Mouse (Mus musculus) forebrain, embryonic 11.5 days (tissue): Measurements from ENCODE around the gene Bcl2l15. TPM values are rescaled to one million over a fixed set of nuclear protein-coding genes. Genes with fewer than 3 reads are reported as not detected.
A peak's percentile ranks its signal among the peaks of the same experiment; 100 is the strongest.
"Not testable (repeated sequence)": the region's sequence is repeated elsewhere in the genome, so short reads cannot be mapped to it uniquely, and the experiment has no call there.

ENCODE experiments used
- ATAC-seq: fragments of 200-750 bp; cut with Nextera tagmentation; replicated peaks from 2 replicates; pipeline ENCODE4 v1.8.0; 2017; ENCODE audit warnings: moderate TSS enrichment; ENCODE audit not compliant: low FRiP score
- DNase-seq: peaks from one replicate; pipeline ENCODE4 v3.0.0-alpha.2; 2017; ENCODE audit warnings: low spot score
- H3K27ac ChIP-seq: fragments of 300-500 bp; sonication (generic); 2 replicates; pipeline ENCODE4 v1.5.1; 2014; ENCODE audit warnings: low read depth, low read length
- H3K27me3 ChIP-seq: fragments of 300-500 bp; sonication (generic); 2 replicates; pipeline ENCODE4 v1.6.1; 2014; ENCODE audit warnings: mild to moderate bottlenecking, low read length, mixed read lengths; ENCODE audit not compliant: control insufficient read depth, insufficient read depth
- H3K36me3 ChIP-seq: fragments of 300-500 bp; sonication (generic); 2 replicates; pipeline ENCODE4 v1.6.1; 2014; ENCODE audit warnings: mild to moderate bottlenecking, low read length, moderate library complexity, mixed read lengths; ENCODE audit not compliant: control insufficient read depth, insufficient read depth
- H3K4me1 ChIP-seq: fragments of 300-500 bp; sonication (generic); replicated peaks from 2 replicates; pipeline ENCODE4 v1.6.1; 2014; ENCODE audit warnings: low read length, mixed read lengths; ENCODE audit not compliant: control insufficient read depth, insufficient read depth
- H3K4me2 ChIP-seq: fragments of 300-500 bp; sonication (generic); 2 replicates; pipeline ENCODE4 v1.6.1; 2014; ENCODE audit warnings: low read depth, mild to moderate bottlenecking, low read length, moderate library complexity, mixed read lengths; ENCODE audit not compliant: severe bottlenecking
- H3K4me3 ChIP-seq: fragments of 300-500 bp; sonication (generic); 2 replicates; pipeline ENCODE4 v1.5.1; 2014; ENCODE audit warnings: low read depth, low read length
- H3K9ac ChIP-seq: fragments of 300-500 bp; sonication (generic); 2 replicates; pipeline ENCODE4 v1.6.1; 2014; ENCODE audit warnings: low read length
- H3K9me3 ChIP-seq: fragments of 300-500 bp; sonication (generic); 2 replicates; pipeline ENCODE4 v1.6.1; 2016; ENCODE audit warnings: low read length, mixed read lengths; ENCODE audit not compliant: control insufficient read depth
- WGBS: fragments of 180-500 bp; shearing (Covaris S2); extraction: QIAGEN DNeasy Blood & Tissue Kit; methylation state at CpG from one replicate; pipeline ENCODE4 v1.1.7; 2014; 5-methylcytosine and 5-hydroxymethylcytosine counted together
- polyA plus RNA-seq: library from polyadenylated mRNA; unstranded; fragments of >200 nt; fragmentation: Nextera tagmentation; extraction: Ambion mirVana; gene quantifications from 2 replicates; pipeline ENCODE4 v1.2.1, GENCODE M21; 2014

Bcl2l15 gene
- 0.43 TPM in 1 of 2 replicates, not detected in the other for polyA plus RNA-seq

- Histone ChIP-seq H3K4me1 (no peaks in the 10 kb centered on the region), H3K27ac (no peak within 1 kb of the TSS), H3K9ac (no peak within 1 kb of the TSS), H3K4me2 (no peak within 1 kb of the TSS), H3K9me3 (no peaks in the 10 kb centered on the region), H3K4me3 (no peak within 1 kb of the TSS), H3K36me3 (no peaks in the 10 kb centered on the region), H3K27me3 (no peaks in the 10 kb centered on the region)
- no peak for DNase-seq
- no peak for ATAC-seq
Observed at GRCm38 (mm10) chr3:103832426-103832825, at the start of gene Bcl2l15. Gene Bcl2l15 (plus strand): TSS chr3:103832601.

GRCm38 (mm10) chr3:103782844-103783609, 49.4 kb upstream of the Bcl2l15 start:
- WGBS, result 91% methylated on average over 4 of the region's 4 CpGs
- H3K36me3 ChIP-seq, result no peaks in the 10 kb centered on the region

GRCm38 (mm10) chr3:103787225-103787624, 45.2 kb upstream of the Bcl2l15 start:
- H3K27ac ChIP-seq, result no peak overlapping the region
- no peak for DNase-seq
- no peak overlapping the region for H3K9ac ChIP-seq
- H3K36me3 ChIP-seq, result no peaks in the 10 kb centered on the region
- no peak for ATAC-seq
- H3K4me1 ChIP-seq, result peaks cover 4% of the 10 kb centered on the region; the same call in 1 of the 2 replicates
- no peaks in the 10 kb centered on the region for H3K27me3 ChIP-seq
- no peak overlapping the region for H3K4me2 ChIP-seq
- no peak overlapping the region for H3K4me3 ChIP-seq
- WGBS, result 65% methylated on average over 7 of the region's 7 CpGs
- H3K9me3 ChIP-seq, result no peaks in the 10 kb centered on the region

More at GRCm38 (mm10) chr3:103782844-103783609, 49.4 kb upstream of the Bcl2l15 start:
- Histone ChIP-seq H3K27ac (no peak overlapping the region), H3K27me3 (no peaks in the 10 kb centered on the region), H3K9ac (no peak overlapping the region), H3K4me1 (no peaks in the 10 kb centered on the region), H3K4me3 (no peak overlapping the region), H3K9me3 (no peaks in the 10 kb centered on the region), H3K4me2 (no peak overlapping the region)
- no peak for DNase-seq
- ATAC-seq, result no peak

GRCm38 (mm10) chr3:103789096-103789495, 43.3 kb upstream of the Bcl2l15 start:
- Histone ChIP-seq H3K4me1 (peaks cover 4% of the 10 kb centered on the region; the same call in 1 of the 2 replicates), H3K4me3 (no peak overlapping the region), H3K9ac (no peak overlapping the region), H3K27ac (no peak overlapping the region), H3K4me2 (no peak overlapping the region), H3K27me3 (no peaks in the 10 kb centered on the region), H3K36me3 (no peaks in the 10 kb centered on the region), H3K9me3 (no peaks in the 10 kb centered on the region)
- no peak for DNase-seq
- 88% methylated on average over 7 of the region's 7 CpGs for WGBS
- ATAC-seq, result no peak

- Histone ChIP-seq H3K4me2 (peak overlapping the region; percentile 91), H3K4me3 (peak overlapping the region; percentile 97), H3K27me3 (no peaks in the 10 kb centered on the region), H3K4me1 (peaks cover 4% of the 10 kb centered on the region; the same call in 1 of the 2 replicates), H3K9ac (peak overlapping the region; percentile 93), H3K27ac (no peak overlapping the region), H3K36me3 (no peaks in the 10 kb centered on the region), H3K9me3 (no peaks in the 10 kb centered on the region)
- DNase-seq (peak; percentile 52), ATAC-seq (no peak)
- WGBS, result 4% methylated on average over 14 of the region's 14 CpGs
Observed at GRCm38 (mm10) chr3:103789891-103790345, 42.5 kb upstream of the Bcl2l15 start.

- under 1% methylated on average over 49 of the region's 61 CpGs for WGBS
- peak overlapping the region; percentile 72 for H3K27ac ChIP-seq
- no peaks in the 10 kb centered on the region for H3K27me3 ChIP-seq
- ATAC-seq (peak; percentile 86), DNase-seq (no peak)
- H3K4me3 ChIP-seq, result peak overlapping the region; percentile 97
- H3K9me3 ChIP-seq, result no peaks in the 10 kb centered on the region
- peak overlapping the region; percentile 93 for H3K9ac ChIP-seq
- peak overlapping the region; percentile 91 for H3K4me2 ChIP-seq
- H3K36me3 ChIP-seq, result no peaks in the 10 kb centered on the region
- peaks cover 4% of the 10 kb centered on the region; the same call in 1 of the 2 replicates for H3K4me1 ChIP-seq
Observed at GRCm38 (mm10) chr3:103790346-103791145, 41.9 kb upstream of the Bcl2l15 start.

GRCm38 (mm10) chr3:103791230-103792110, 40.9 kb upstream of the Bcl2l15 start, which contains the start of gene Hipk1:
Gene Hipk1 (minus strand): TSS chr3:103791563.
- H3K27ac ChIP-seq, result peak within 1 kb of the TSS; percentile 72
- peaks cover 4% of the 10 kb centered on the region; the same call in 1 of the 2 replicates for H3K4me1 ChIP-seq
- no peaks in the 10 kb centered on the region for H3K9me3 ChIP-seq
- DNase-seq (peak; percentile 97), ATAC-seq (peak; percentile 97)
- no peaks in the 10 kb centered on the region for H3K27me3 ChIP-seq
- 10% methylated on average over 49 of the region's 49 CpGs for WGBS
- no peaks in the 10 kb centered on the region for H3K36me3 ChIP-seq
- H3K4me2 ChIP-seq, result peak within 1 kb of the TSS; percentile 91
- peak within 1 kb of the TSS; percentile 93 for H3K9ac ChIP-seq
- peak within 1 kb of the TSS; percentile 97 for H3K4me3 ChIP-seq

- 82% methylated on average over 5 of the region's 5 CpGs for WGBS
- not testable (repeated sequence) for H3K9me3 ChIP-seq, H3K36me3 ChIP-seq, H3K27me3 ChIP-seq, H3K4me1 ChIP-seq, H3K4me3 ChIP-seq, ATAC-seq, DNase-seq, H3K27ac ChIP-seq, H3K9ac ChIP-seq
- peak overlapping the region; percentile 71; the same call in 1 of the 2 replicates for H3K4me2 ChIP-seq
Observed at GRCm38 (mm10) chr3:103792111-103792406, 40.3 kb upstream of the Bcl2l15 start.
